Mouse (Mus musculus): Measurements from ENCODE around the gene Prx. TPM values are rescaled to one million over a fixed set of nuclear protein-coding genes. Genes with fewer than 3 reads are reported as not detected.

The Prx gene
- polyA plus RNA-seq, 1 experiment from 2014 or later: 2.5 TPM

DNA sequence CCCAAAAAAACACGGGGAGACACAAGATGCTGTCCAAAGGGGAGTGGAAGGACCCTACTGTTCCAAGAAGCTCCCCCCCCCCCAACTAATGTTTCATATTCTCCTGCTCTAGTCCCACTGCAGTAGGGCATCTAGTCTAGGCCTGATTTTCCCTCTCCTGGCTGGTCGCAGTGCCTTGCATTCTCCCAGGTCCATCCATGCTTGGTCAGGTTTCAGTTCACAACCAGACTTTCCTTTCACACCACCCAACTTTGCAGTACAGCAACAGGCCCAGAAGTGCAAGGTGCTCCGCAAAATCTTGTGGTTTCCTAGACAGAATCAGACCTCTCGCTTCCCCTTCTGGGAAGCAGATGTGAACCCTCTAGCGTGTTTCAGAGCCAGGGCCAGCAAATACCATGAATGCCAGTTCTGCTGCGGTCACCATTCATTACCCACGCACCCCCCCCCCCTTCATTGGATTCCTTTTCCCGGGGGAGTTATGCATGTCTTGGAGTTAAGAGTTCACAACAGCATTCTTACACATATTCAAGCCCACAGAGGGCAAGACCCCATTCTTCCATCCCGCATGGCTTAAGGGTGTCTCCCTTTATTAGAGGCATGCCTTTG, 7.7 kb downstream of the Prx start:
- H3K27ac ChIP-seq (replicated peaks; ENCODE audit: low read depth, low read length): peak overlapping the region; percentile 99
- no peak for ATAC-seq (ENCODE audit: low read depth)
- no peaks in the 10 kb centered on the region for H3K36me3 ChIP-seq (ENCODE audit: control insufficient read depth, insufficient read depth, low read length)
- H3K4me2 ChIP-seq (ENCODE audit: low read depth, low read length): peak overlapping the region; percentile 67
- WGBS: 33% methylated on average over 9 of the region's 9 CpGs
- H3K27me3 ChIP-seq (replicated peaks; ENCODE audit: control insufficient read depth, insufficient read depth, low read length): no peaks in the 10 kb centered on the region
- peak; percentile 63 for DNase-seq (ENCODE audit: low spot score)
- peaks cover 15% of the 10 kb centered on the region for H3K4me1 ChIP-seq (ENCODE audit: control insufficient read depth, insufficient read depth, low read length)
- H3K9me3 ChIP-seq (ENCODE audit: control insufficient read depth, low read length): no peaks in the 10 kb centered on the region
- H3K4me3 ChIP-seq (ENCODE audit: low read depth, low read length): peak overlapping the region; percentile 58
- H3K9ac ChIP-seq (ENCODE audit: low read depth, low read length): no peak overlapping the region

- peak; percentile 91 for ATAC-seq (ENCODE audit: low read depth)
- Histone ChIP-seq H3K27me3 (replicated peaks; ENCODE audit: control insufficient read depth, insufficient read depth, low read length) (no peaks in the 10 kb centered on the region), H3K9me3 (ENCODE audit: control insufficient read depth, low read length) (no peaks in the 10 kb centered on the region), H3K9ac (ENCODE audit: low read depth, low read length) (peak overlapping the region; percentile 70), H3K4me3 (ENCODE audit: low read depth, low read length) (peak overlapping the region; percentile 58), H3K4me2 (ENCODE audit: low read depth, low read length) (peak overlapping the region; percentile 67), H3K27ac (replicated peaks; ENCODE audit: low read depth, low read length) (peak overlapping the region; percentile 99), H3K4me1 (ENCODE audit: control insufficient read depth, insufficient read depth, low read length) (peaks cover 15% of the 10 kb centered on the region), H3K36me3 (ENCODE audit: control insufficient read depth, insufficient read depth, low read length) (no peaks in the 10 kb centered on the region)
- under 1% methylated on average over 49 of the region's 54 CpGs for WGBS
- DNase-seq (ENCODE audit: low spot score): peak; percentile 98
Measured at GRCm38 (mm10) chr7:27507711-27508647, 8.9 kb downstream of the Prx start.

DNA sequence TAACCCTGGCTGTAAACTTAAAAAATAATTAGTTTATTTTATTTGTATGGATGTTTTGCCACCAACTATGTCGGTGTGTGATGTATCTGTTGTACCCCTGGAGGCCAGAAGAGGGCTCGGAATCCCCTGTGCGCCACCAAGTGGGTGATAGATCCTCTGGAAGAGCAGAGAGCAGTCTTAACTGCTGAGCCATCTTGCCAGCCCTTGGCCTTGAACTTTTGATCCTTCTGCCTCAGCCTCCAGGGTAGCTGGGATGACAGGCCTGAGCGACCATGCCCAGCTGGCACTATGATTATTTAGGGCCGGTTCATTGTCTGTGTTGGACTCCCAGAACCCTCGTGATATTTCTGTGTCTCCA, 9.5 kb downstream of the Prx start:
- Histone ChIP-seq H3K4me2 (ENCODE audit: low read depth, low read length) (peak overlapping the region; percentile 67), H3K27me3 (replicated peaks; ENCODE audit: control insufficient read depth, insufficient read depth, low read length) (no peaks in the 10 kb centered on the region), H3K9me3 (ENCODE audit: control insufficient read depth, low read length) (no peaks in the 10 kb centered on the region), H3K36me3 (ENCODE audit: control insufficient read depth, insufficient read depth, low read length) (no peaks in the 10 kb centered on the region), H3K4me3 (ENCODE audit: low read depth, low read length) (peak overlapping the region; percentile 58), H3K4me1 (ENCODE audit: control insufficient read depth, insufficient read depth, low read length) (peaks cover 15% of the 10 kb centered on the region), H3K27ac (replicated peaks; ENCODE audit: low read depth, low read length) (peak overlapping the region; percentile 99), H3K9ac (ENCODE audit: low read depth, low read length) (no peak overlapping the region)
- WGBS: 22% methylated on average over 6 of the region's 6 CpGs
- ATAC-seq (ENCODE audit: low read depth) (peak; percentile 49; the same call in 1 of the 2 replicates), DNase-seq (ENCODE audit: low spot score) (peak; percentile 79)

GRCm38 (mm10) chr7:27510809-27511208, 11.7 kb downstream of the Prx start:
- Histone ChIP-seq H3K4me3 (ENCODE audit: low read depth, low read length) (no peak overlapping the region), H3K27ac (replicated peaks; ENCODE audit: low read depth, low read length) (no peak overlapping the region), H3K36me3 (ENCODE audit: control insufficient read depth, insufficient read depth, low read length) (no peaks in the 10 kb centered on the region; the same call in 1 of the 2 replicates), H3K4me2 (ENCODE audit: low read depth, low read length) (no peak overlapping the region), H3K9ac (ENCODE audit: low read depth, low read length) (no peak overlapping the region), H3K9me3 (ENCODE audit: control insufficient read depth, low read length) (no peaks in the 10 kb centered on the region), H3K27me3 (replicated peaks; ENCODE audit: control insufficient read depth, insufficient read depth, low read length) (no peaks in the 10 kb centered on the region), H3K4me1 (ENCODE audit: control insufficient read depth, insufficient read depth, low read length) (peaks cover 15% of the 10 kb centered on the region)
- 89% methylated on average over 2 of the region's 2 CpGs for WGBS
- ATAC-seq (ENCODE audit: low read depth) (no peak), DNase-seq (ENCODE audit: low spot score) (no peak)

- ATAC-seq (ENCODE audit: low read depth) (no peak), DNase-seq (ENCODE audit: low spot score) (no peak)
- Histone ChIP-seq H3K4me1 (ENCODE audit: control insufficient read depth, insufficient read depth, low read length) (no peaks in the 10 kb centered on the region), H3K4me2 (ENCODE audit: low read depth, low read length) (no peak overlapping the region), H3K9me3 (ENCODE audit: control insufficient read depth, low read length) (0 out of 2 replicates have a peak, but pooled peaks cover 4% of the 10 kb centered on the region), H3K9ac (ENCODE audit: low read depth, low read length) (no peak overlapping the region), H3K27me3 (replicated peaks; ENCODE audit: control insufficient read depth, insufficient read depth, low read length) (no peaks in the 10 kb centered on the region), H3K36me3 (ENCODE audit: control insufficient read depth, insufficient read depth, low read length) (peaks cover 6% of the 10 kb centered on the region), H3K4me3 (ENCODE audit: low read depth, low read length) (no peak overlapping the region), H3K27ac (replicated peaks; ENCODE audit: low read depth, low read length) (no peak overlapping the region)
- 72% methylated on average over 9 of the region's 9 CpGs for WGBS
Measured at GRCm38 (mm10) chr7:27514961-27515360, 15.8 kb downstream of the Prx start.

GRCm38 (mm10) chr7:27518314-27518713, 19.2 kb downstream of the Prx start:
- no peak overlapping the region for H3K27ac ChIP-seq (replicated peaks; ENCODE audit: low read depth, low read length)
- ATAC-seq (ENCODE audit: low read depth): no peak
- H3K9ac ChIP-seq (ENCODE audit: low read depth, low read length): no peak overlapping the region
- H3K4me3 ChIP-seq (ENCODE audit: low read depth, low read length): no peak overlapping the region
- H3K27me3 ChIP-seq (replicated peaks; ENCODE audit: control insufficient read depth, insufficient read depth, low read length): no peaks in the 10 kb centered on the region
- 84% methylated on average over 9 of the region's 9 CpGs for WGBS
- DNase-seq (ENCODE audit: low spot score): no peak
- 0 out of 2 replicates have a peak, but pooled peaks cover 4% of the 10 kb centered on the region for H3K9me3 ChIP-seq (ENCODE audit: control insufficient read depth, low read length)
- no peak overlapping the region for H3K4me2 ChIP-seq (ENCODE audit: low read depth, low read length)
- peaks cover 6% of the 10 kb centered on the region for H3K36me3 ChIP-seq (ENCODE audit: control insufficient read depth, insufficient read depth, low read length)
- no peaks in the 10 kb centered on the region for H3K4me1 ChIP-seq (ENCODE audit: control insufficient read depth, insufficient read depth, low read length)

DNA sequence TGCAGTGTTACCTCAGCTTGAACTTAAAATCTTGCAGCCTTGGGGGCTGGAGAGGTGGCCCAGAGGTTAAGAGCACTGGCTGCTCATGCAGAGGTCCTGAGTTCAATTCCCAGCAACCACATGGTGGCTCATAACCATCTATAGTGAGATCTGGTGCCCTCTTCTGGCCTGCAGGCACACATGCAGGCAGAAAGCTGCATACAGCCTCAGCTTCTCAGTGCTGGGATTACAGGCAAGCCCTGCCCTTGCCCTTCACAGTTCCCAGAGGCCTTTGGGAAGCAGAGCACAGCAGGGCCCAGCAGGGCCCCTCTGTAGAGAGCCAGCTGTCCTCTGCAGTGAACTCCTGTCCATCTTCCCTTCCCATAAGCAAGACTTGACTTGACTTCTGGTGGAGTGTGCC, 21.0 kb downstream of the Prx start:
- no peak for DNase-seq (ENCODE audit: low spot score)
- H3K27ac ChIP-seq (replicated peaks; ENCODE audit: low read depth, low read length): no peak overlapping the region
- no peak for ATAC-seq (ENCODE audit: low read depth)
- no peak overlapping the region for H3K4me2 ChIP-seq (ENCODE audit: low read depth, low read length)
- H3K4me3 ChIP-seq (ENCODE audit: low read depth, low read length): no peak overlapping the region
- 0 out of 2 replicates have a peak, but pooled peaks cover 4% of the 10 kb centered on the region for H3K9me3 ChIP-seq (ENCODE audit: control insufficient read depth, low read length)
- H3K4me1 ChIP-seq (ENCODE audit: control insufficient read depth, insufficient read depth, low read length): no peaks in the 10 kb centered on the region
- peaks cover 6% of the 10 kb centered on the region for H3K36me3 ChIP-seq (ENCODE audit: control insufficient read depth, insufficient read depth, low read length)
- H3K9ac ChIP-seq (ENCODE audit: low read depth, low read length): no peak overlapping the region
- no peaks in the 10 kb centered on the region for H3K27me3 ChIP-seq (replicated peaks; ENCODE audit: control insufficient read depth, insufficient read depth, low read length)

DNA sequence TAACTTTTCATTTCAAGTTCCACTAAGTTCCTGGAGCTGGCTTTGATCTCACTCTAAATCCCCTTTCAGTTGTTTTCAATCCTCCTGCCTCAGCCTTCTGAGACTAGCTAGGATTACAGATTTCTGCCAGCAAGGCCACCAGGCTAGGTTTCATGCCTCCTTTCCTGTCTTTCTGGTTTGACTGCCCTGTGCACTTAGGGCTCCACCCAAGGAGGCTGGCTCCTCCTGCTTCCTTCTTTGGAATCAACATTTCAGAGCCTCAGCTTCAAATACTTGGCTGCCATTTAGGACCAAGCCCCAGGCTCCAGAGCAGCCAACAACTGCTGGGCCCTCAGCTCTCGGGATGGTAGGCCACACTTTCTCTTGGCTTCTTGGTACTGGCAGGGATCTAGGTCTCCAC, 21.5 kb downstream of the Prx start:
- 50% methylated on average over 1 of the region's 1 CpGs for WGBS
- peak; percentile 63 for DNase-seq (ENCODE audit: low spot score)

More for the DNA sequence above, 21.5 kb downstream of the Prx start:
- Histone ChIP-seq H3K4me2 (ENCODE audit: low read depth, low read length) (no peak overlapping the region), H3K36me3 (ENCODE audit: control insufficient read depth, insufficient read depth, low read length) (peaks cover 6% of the 10 kb centered on the region), H3K9me3 (ENCODE audit: control insufficient read depth, low read length) (0 out of 2 replicates have a peak, but pooled peaks cover 4% of the 10 kb centered on the region), H3K9ac (ENCODE audit: low read depth, low read length) (no peak overlapping the region), H3K4me1 (ENCODE audit: control insufficient read depth, insufficient read depth, low read length) (no peaks in the 10 kb centered on the region), H3K27me3 (replicated peaks; ENCODE audit: control insufficient read depth, insufficient read depth, low read length) (no peaks in the 10 kb centered on the region), H3K27ac (replicated peaks; ENCODE audit: low read depth, low read length) (no peak overlapping the region), H3K4me3 (ENCODE audit: low read depth, low read length) (no peak overlapping the region)
- 0 out of 2 replicates have a peak, but pooled peaks have one; percentile 19 for ATAC-seq (ENCODE audit: low read depth)

Data from embryonic facial prominence, embryonic 14.5 days (tissue).